Mouse (Mus musculus) thymus, adult 2 months (tissue): ENCODE measurements around the gene Ppox.

Experiments
- CTCF ChIP-seq: fragments of 200-500 bp; IDR thresholded peaks from 2 replicates; pipeline ENCODE4 v1.5.1; 2012; ENCODE audit warnings: mild to moderate bottlenecking, control low read depth, low read length, moderate library complexity, borderline replicate concordance; ENCODE audit not compliant: control insufficient read depth, poor library complexity, insufficient read depth; ENCODE audit errors: extremely low read depth
- POLR2A ChIP-seq: fragments of 200-500 bp; IDR thresholded peaks from 2 replicates; pipeline ENCODE4 v1.6.1; 2012; ENCODE audit warnings: mild to moderate bottlenecking, low read length, control low read depth, moderate library complexity; ENCODE audit not compliant: control insufficient read depth, poor library complexity, insufficient read depth; ENCODE audit errors: extremely low read depth

DNA sequence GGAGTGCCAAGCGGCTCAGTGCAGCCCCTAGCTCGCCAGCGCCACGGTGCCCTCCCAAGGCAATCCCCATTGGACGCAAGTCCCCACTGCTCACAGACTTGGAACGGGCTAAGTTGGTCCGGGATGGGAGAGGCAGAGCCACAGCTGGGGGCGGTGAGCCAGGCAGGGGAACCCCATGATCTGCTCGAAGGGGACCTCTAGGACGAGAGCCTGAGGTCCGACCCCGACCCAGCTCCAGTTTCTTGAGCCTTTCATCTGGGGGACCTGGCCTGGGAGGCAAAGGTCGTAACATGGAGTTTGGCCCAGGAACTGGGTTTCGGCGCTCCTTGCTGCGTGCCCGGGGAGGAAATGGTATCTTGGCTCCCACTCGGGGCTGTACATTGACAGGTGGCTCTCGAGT lies 5.5 kb upstream of the Ppox start:
- TF ChIP-seq POLR2A: no peak
- TF ChIP-seq CTCF: no peak
